Mouse (Mus musculus) colon, adult 2 months (tissue): Measurements from ENCODE around the gene Slc4a11. TPM values are rescaled to one million over a fixed set of nuclear protein-coding genes. Genes with fewer than 3 reads are reported as not detected.

ENCODE experiments used
- polyA plus RNA-seq: library from polyadenylated mRNA; depleted of rRNA; stranded (reverse); fragments of >200 nt; gene quantifications from 2 replicates; pipeline ENCODE4 v1.2.3, GENCODE M21; 2012; rRNA removed

Gene Slc4a11
- 0.83 and 1.2 TPM in 2 replicates for polyA plus RNA-seq

DNA sequence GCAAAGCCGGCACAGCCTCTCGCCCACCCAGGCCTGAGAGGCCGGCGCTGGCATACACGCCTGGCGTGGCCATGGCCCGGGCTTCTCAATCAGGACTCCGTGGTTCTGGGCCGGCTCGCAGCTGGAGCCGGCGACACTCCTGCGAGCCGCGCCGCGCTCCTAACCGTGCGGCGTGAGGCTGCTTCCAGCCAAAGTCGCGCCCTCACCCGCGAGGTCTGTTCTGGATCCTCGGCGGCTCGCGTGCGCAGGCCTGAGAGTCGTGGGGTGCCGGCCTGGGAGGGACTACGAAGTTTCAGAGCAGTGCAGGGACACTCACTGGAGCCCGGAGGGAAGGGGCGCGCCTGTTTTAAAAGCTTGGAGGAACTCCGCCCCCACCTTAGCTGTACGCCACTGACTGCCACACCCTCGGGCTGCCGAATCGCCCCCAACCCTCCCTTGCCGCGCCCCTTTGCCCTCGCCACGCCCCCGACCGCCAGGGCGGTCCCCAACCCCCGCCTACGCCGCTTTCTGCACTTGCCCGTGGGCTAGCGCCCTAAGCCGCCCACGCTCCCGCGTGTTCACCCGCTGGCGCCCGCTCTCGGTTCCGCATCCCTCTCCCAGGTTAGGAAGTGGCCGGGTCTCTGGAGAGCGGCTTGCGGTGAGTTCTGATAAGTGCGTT is at the start of gene Slc4a11:
Gene Slc4a11 (minus strand): TSS at position 367 of the 658 bp plus-strand sequence.

DNA sequence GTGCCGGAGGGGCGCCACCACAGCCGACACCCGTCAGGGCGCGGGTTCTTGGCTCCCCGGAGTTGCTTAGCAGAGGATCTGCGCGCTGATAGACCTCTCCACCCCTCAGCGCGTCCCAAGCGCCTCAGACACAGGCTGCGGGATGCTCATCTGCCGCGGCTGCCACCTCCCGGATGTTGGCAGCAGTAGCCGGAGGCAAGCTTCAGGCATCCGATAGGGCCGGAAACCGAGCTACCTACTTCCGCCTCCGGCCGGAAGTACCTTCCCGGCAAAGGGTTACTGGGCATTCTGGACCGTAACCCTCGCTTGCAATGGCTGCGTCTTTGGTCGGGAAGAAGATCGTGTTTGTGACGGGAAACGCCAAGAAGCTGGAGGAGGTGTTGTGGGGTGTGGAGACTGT is 29.8 kb downstream of the Slc4a11 start, which contains the start of gene Itpa:
Gene Itpa (plus strand): TSS at position 52 of the 400 bp plus-strand sequence.

DNA sequence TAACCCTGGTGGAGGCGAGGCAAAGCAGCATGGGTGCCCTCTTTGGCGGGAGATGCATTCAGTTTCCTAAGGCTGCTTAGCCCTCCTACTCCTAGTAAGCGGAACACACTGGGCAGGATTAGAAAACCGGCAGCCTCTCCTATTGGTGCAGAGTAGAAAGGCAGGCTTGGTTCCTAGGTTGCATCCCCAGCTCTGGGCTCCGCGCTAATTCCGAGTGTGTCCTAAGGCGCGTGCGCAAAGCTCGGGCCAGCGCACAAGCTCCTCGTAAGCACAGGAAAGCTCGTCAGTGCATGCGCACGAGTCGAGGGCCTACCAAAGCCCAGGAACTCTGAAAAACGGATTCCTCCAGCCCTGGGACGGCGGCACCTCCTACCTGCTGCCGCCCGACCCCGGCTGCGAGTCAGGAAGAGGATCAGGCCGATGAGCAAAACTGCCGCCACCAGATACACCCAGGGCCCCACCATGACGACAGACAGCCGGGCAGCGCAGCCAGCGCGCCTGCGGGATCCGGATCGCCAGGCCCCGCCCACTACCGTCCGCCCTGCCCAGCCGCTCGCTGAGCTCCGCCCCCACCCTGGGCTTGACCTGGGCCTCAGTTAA is 33.1 kb downstream of the Slc4a11 start, which contains the start of gene Ddrgk1:
Gene Ddrgk1 (minus strand): TSS at position 558 of the 600 bp plus-strand sequence.

DNA sequence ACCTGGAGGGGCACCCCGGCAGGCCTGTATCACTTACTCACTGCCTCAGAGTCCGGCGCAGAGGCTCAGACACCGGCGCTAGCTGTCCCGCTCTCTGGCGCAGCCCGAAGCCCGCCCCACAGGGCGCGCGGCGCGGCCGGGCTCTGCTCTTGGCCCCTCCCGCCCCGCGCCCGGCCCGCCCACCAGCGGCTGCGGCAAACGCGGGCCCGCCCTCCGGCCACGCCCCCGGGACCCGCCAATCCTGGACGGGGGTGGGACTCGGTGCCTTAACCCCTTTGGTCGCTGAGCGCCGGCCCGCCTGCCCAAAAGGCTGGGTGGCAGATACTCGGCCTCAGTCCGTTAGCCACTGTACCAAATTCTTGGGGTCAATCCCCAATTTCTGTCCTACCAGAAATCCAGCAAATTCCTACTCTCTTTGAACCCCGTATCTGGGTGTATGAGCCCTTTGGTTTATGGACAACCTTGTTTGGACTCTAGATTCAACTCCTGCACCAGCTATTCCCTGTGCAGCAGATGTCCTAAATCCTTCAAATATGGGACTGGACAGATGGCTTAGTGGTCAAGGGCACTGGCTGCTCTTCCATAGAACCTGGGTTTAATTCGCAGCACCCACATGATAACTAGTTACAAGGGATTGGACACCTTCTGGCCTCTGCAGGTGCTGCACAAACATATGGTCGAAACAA is 54.5 kb downstream of the Slc4a11 start, which contains the start of gene Lzts3:
Gene Lzts3 (minus strand): TSS at position 120 of the 686 bp plus-strand sequence.

Other genes starting within 250 kb of the Slc4a11 start
- gene Ptpra, start 247.2 kb downstream of the Slc4a11 start, polyA plus RNA-seq: 41.5 and 43.6 TPM in 2 replicates
- 96.1 and 98.1 TPM in 2 replicates for gene Mrps26, start 133.8 kb downstream of the Slc4a11 start, polyA plus RNA-seq
- 0.28 TPM in 1 of 2 replicates, not detected in the other for gene Oxt, start 121.3 kb downstream of the Slc4a11 start, polyA plus RNA-seq
- not detected in 2 replicates for gene Avp, start 115.0 kb downstream of the Slc4a11 start, polyA plus RNA-seq
- 1.1 TPM in 2 replicates for gene Fastkd5, start 67.5 kb downstream of the Slc4a11 start, polyA plus RNA-seq
- 5.7 TPM in 2 replicates for gene Ubox5, start 67.5 kb downstream of the Slc4a11 start, polyA plus RNA-seq
- 61.8 and 69.8 TPM in 2 replicates for gene Lzts3, start 54.7 kb downstream of the Slc4a11 start, polyA plus RNA-seq
- gene Ddrgk1, start 32.9 kb downstream of the Slc4a11 start, polyA plus RNA-seq: 73.1 and 112 TPM in 2 replicates
- gene Itpa, start 29.9 kb downstream of the Slc4a11 start, polyA plus RNA-seq: 23.8 and 25.9 TPM in 2 replicates
- gene 4930402H24Rik, start 208.9 kb upstream of the Slc4a11 start, polyA plus RNA-seq: 16.5 and 19.1 TPM in 2 replicates
- 7.3 TPM in 2 replicates for gene Atrn, start 209.0 kb upstream of the Slc4a11 start, polyA plus RNA-seq